Mouse (Mus musculus) brain, embryonic 18.5 days (tissue): ENCODE data around the gene Gm38392.
"Not testable (repeated sequence)": the region's sequence is repeated elsewhere in the genome, so short reads cannot be mapped to it uniquely, and the experiment has no call there.

Source experiments
- DNase-seq: peaks from one replicate; pipeline ENCODE4 v3.0.0-alpha.2; 2012; ENCODE audit warnings: low read depth, low spot score

Gm38392 gene

GRCm38 (mm10) chr3:88287110-88287509 is at the start of gene Gm38392:
Gene Gm38392 (minus strand): TSS chr3:88287210.
- no peak for DNase-seq

- DNase-seq, result peak; percentile 87
Observed at GRCm38 (mm10) chr3:88336058-88337013, 49.3 kb upstream of the Gm38392 start, which contains the start of the genes Tmem79 and Smg5. Gene Tmem79 (minus strand): TSS chr3:88336148. Gene Smg5 (plus strand): TSS chr3:88336260.

- DNase-seq, result no peak
Observed at GRCm38 (mm10) chr3:88335436-88336053, 48.5 kb upstream of the Gm38392 start.

- DNase-seq, result no peak
Observed at GRCm38 (mm10) chr3:88334902-88335435, 48.0 kb upstream of the Gm38392 start.

GRCm38 (mm10) chr3:88334029-88334658 is 47.1 kb upstream of the Gm38392 start:
- no peak for DNase-seq

- DNase-seq, result no peak
Observed at GRCm38 (mm10) chr3:88331282-88331681, 44.3 kb upstream of the Gm38392 start.

- no peak for DNase-seq
Observed at GRCm38 (mm10) chr3:88328956-88329355, 41.9 kb upstream of the Gm38392 start.

GRCm38 (mm10) chr3:88324951-88325405 is 38.0 kb upstream of the Gm38392 start, which contains the start of gene Glmp:
Gene Glmp (plus strand): TSS chr3:88325023.
- peak; percentile 52 for DNase-seq

GRCm38 (mm10) chr3:88299172-88299571 is 12.2 kb upstream of the Gm38392 start:
- DNase-seq, result no peak

GRCm38 (mm10) chr3:88297321-88297851 is 10.4 kb upstream of the Gm38392 start:
- peak; percentile 18 for DNase-seq

- DNase-seq, result peak; percentile 99
Observed at GRCm38 (mm10) chr3:88296561-88297318, 9.7 kb upstream of the Gm38392 start, which contains the start of the genes Tsacc and Cct3. Gene Tsacc (minus strand): TSS chr3:88296999. Gene Cct3 (plus strand): TSS chr3:88297116.

GRCm38 (mm10) chr3:88296110-88296560 is 9.1 kb upstream of the Gm38392 start:
- DNase-seq, result no peak

- DNase-seq, result not testable (repeated sequence)
Observed at GRCm38 (mm10) chr3:88295272-88295671, 8.3 kb upstream of the Gm38392 start.

- DNase-seq, result no peak
Observed at GRCm38 (mm10) chr3:88291970-88292369, 5.0 kb upstream of the Gm38392 start.

- not testable (repeated sequence) for DNase-seq
Observed at GRCm38 (mm10) chr3:88288133-88288713, 1.2 kb upstream of the Gm38392 start.

GRCm38 (mm10) chr3:88285565-88285895 is 1.5 kb downstream of the Gm38392 start:
- DNase-seq, result not testable (repeated sequence)

GRCm38 (mm10) chr3:88284815-88285564 is 2.0 kb downstream of the Gm38392 start:
- not testable (repeated sequence) for DNase-seq

- DNase-seq, result not testable (repeated sequence)
Observed at GRCm38 (mm10) chr3:88281141-88281916, 5.7 kb downstream of the Gm38392 start.
